Mouse (Mus musculus) G1E (cell line): Measurements from ENCODE around the gene Tex37. TPM values are rescaled to one million over a fixed set of nuclear protein-coding genes. Genes with fewer than 3 reads are reported as not detected.

Source experiments
- ATAC-seq: 2 replicates; pipeline ENCODE4 v1.8.0; 2016; ENCODE audit warnings: mild to moderate bottlenecking; ENCODE audit not compliant: insufficient number of reproducible peaks, poor library complexity, low FRiP score, severe bottlenecking; ENCODE audit errors: extremely low read depth
- DNase-seq: peaks from one replicate; pipeline ENCODE4 v3.0.0; 2012; ENCODE audit warnings: low spot score
- H3K27me3 ChIP-seq: 2 replicates; pipeline ENCODE4 v1.6.1; 2012; ENCODE audit warnings: mild to moderate bottlenecking, low read length, inconsistent platforms; ENCODE audit not compliant: insufficient read depth
- H3K36me3 ChIP-seq: replicated peaks from 2 replicates; pipeline ENCODE3; 2012; ENCODE audit warnings: mild to moderate bottlenecking, inconsistent platforms
- H3K4me1 ChIP-seq: 2 replicates; pipeline ENCODE4 v1.6.1; 2012; ENCODE audit warnings: low read depth, low read length, inconsistent platforms, mixed read lengths; ENCODE audit not compliant: insufficient read depth
- H3K4me3 ChIP-seq: 2 replicates; pipeline ENCODE4 v1.5.1; 2012; ENCODE audit warnings: low read depth, mild to moderate bottlenecking, inconsistent platforms, low read length, moderate library complexity, mixed read lengths
- H3K9me3 ChIP-seq: replicated peaks from 2 replicates; pipeline ENCODE4 v1.6.1; 2012; ENCODE audit warnings: inconsistent platforms
- CTCF ChIP-seq: IDR thresholded peaks from 2 replicates; pipeline ENCODE4 v1.5.1; 2012; ENCODE audit warnings: low read depth, low read length, inconsistent platforms, mixed read lengths
- GATA1 ChIP-seq: IDR thresholded peaks from 2 replicates; pipeline ENCODE4 v1.6.1; 2012; ENCODE audit warnings: borderline replicate concordance, low read length, inconsistent platforms, mixed read lengths
- GATA2 ChIP-seq: IDR thresholded peaks from 2 replicates; pipeline ENCODE4 v1.6.1; 2012; ENCODE audit warnings: low read depth, low read length, inconsistent platforms, borderline replicate concordance
- POLR2AphosphoS5 ChIP-seq: IDR thresholded peaks from 2 replicates; pipeline ENCODE4 v1.6.1; 2012; ENCODE audit warnings: low read depth, low read length, inconsistent platforms; ENCODE audit not compliant: insufficient replicate concordance
- TAL1 ChIP-seq: conservative IDR thresholded peaks from 2 replicates; pipeline ENCODE4 v1.6.1; 2012; ENCODE audit warnings: low read depth, low read length, inconsistent platforms, mixed read lengths
- polyA plus RNA-seq: library from polyadenylated mRNA; stranded (reverse); fragments of >175 nt; gene quantifications from 2 replicates; pipeline ENCODE4 v1.2.3, GENCODE M21; 2012
- total RNA-seq, 2 experiments: library from RNA; stranded (forward) in 1 of 2; stranded (reverse) in 1 of 2; fragments of 200-1000 nt in 1 of 2; fragments of >200 nt in 1 of 2; fragmentation: Nextera tagmentation in 1 of 2; gene quantifications; 2 replicates each; pipeline ENCODE4 v1.2.3; 2014 to 2017

The Tex37 gene
- not detected in 2 replicates for total RNA-seq (2014; fragmentation: Nextera tagmentation)
- total RNA-seq (2017): 0.22 TPM in 1 of 2 replicates, not detected in the other
- polyA plus RNA-seq: not detected in 2 replicates

GRCm38 (mm10) chr6:70918827-70919226 lies at the start of gene Tex37:
Tex37 (minus strand) TSS chr6:70918927.
- no peak for DNase-seq
- TF ChIP-seq GATA1: no peak
- no peak for TF ChIP-seq CTCF
- TF ChIP-seq TAL1: no peak
- no peak for TF ChIP-seq GATA2
- no peak for TF ChIP-seq POLR2AphosphoS5

GRCm38 (mm10) chr6:70968291-70968690 lies 49.6 kb upstream of the Tex37 start:
- ATAC-seq: no peak
- Histone ChIP-seq H3K4me3 (no peak overlapping the region), H3K36me3 (no peaks in the 10 kb centered on the region), H3K27me3 (peaks cover 18% of the 10 kb centered on the region; the same call in 1 of the 2 replicates), H3K9me3 (no peaks in the 10 kb centered on the region), H3K4me1 (0 out of 2 replicates have a peak, but pooled peaks cover 3% of the 10 kb centered on the region)
- DNase-seq: no peak
- TF ChIP-seq GATA2 (no peak), GATA1 (no peak), CTCF (no peak), TAL1 (no peak), POLR2AphosphoS5 (no peak)

More at GRCm38 (mm10) chr6:70918827-70919226, at the start of gene Tex37:
- H3K36me3 ChIP-seq: no peaks in the 10 kb centered on the region
- peaks cover 5% of the 10 kb centered on the region; the same call in 1 of the 2 replicates for H3K4me1 ChIP-seq
- ATAC-seq: no peak
- peaks cover 17% of the 10 kb centered on the region for H3K27me3 ChIP-seq
- H3K9me3 ChIP-seq: no peaks in the 10 kb centered on the region
- H3K4me3 ChIP-seq: no peak within 1 kb of the TSS

- TF ChIP-seq GATA2: no peak
- Histone ChIP-seq H3K4me1 (0 out of 2 replicates have a peak, but pooled peaks cover 3% of the 10 kb centered on the region), H3K4me3 (no peak overlapping the region), H3K27me3 (peaks cover 19% of the 10 kb centered on the region; the same call in 1 of the 2 replicates), H3K9me3 (no peaks in the 10 kb centered on the region), H3K36me3 (no peaks in the 10 kb centered on the region)
- DNase-seq (no peak), ATAC-seq (no peak)
Observed at GRCm38 (mm10) chr6:70967422-70967821, 48.7 kb upstream of the Tex37 start.

GRCm38 (mm10) chr6:70965694-70966093 lies 47.0 kb upstream of the Tex37 start:
- Histone ChIP-seq H3K36me3 (no peaks in the 10 kb centered on the region), H3K4me1 (0 out of 2 replicates have a peak, but pooled peaks cover 3% of the 10 kb centered on the region), H3K27me3 (peaks cover 19% of the 10 kb centered on the region; the same call in 1 of the 2 replicates), H3K4me3 (no peak overlapping the region), H3K9me3 (no peaks in the 10 kb centered on the region)
- DNase-seq (no peak), ATAC-seq (no peak)
- TF ChIP-seq TAL1: no peak

GRCm38 (mm10) chr6:70964116-70964830 lies 45.5 kb upstream of the Tex37 start:
- TF ChIP-seq TAL1 (no peak), GATA2 (no peak), POLR2AphosphoS5 (no peak), CTCF (no peak), GATA1 (no peak)
- no peaks in the 10 kb centered on the region for H3K9me3 ChIP-seq
- peaks cover 19% of the 10 kb centered on the region; the same call in 1 of the 2 replicates for H3K27me3 ChIP-seq
- no peak overlapping the region for H3K4me3 ChIP-seq
- H3K36me3 ChIP-seq: no peaks in the 10 kb centered on the region
- ATAC-seq (no peak), DNase-seq (no peak)
- H3K4me1 ChIP-seq: 0 out of 2 replicates have a peak, but pooled peaks cover 3% of the 10 kb centered on the region

- ATAC-seq (no peak), DNase-seq (no peak)
- no peaks in the 10 kb centered on the region for H3K9me3 ChIP-seq
- no peaks in the 10 kb centered on the region for H3K4me1 ChIP-seq
- no peak overlapping the region for H3K4me3 ChIP-seq
- no peak for TF ChIP-seq GATA2
- TF ChIP-seq TAL1: no peak
- TF ChIP-seq CTCF: no peak
- no peak for TF ChIP-seq POLR2AphosphoS5
- TF ChIP-seq GATA1: no peak
- peaks cover 23% of the 10 kb centered on the region for H3K27me3 ChIP-seq
- no peaks in the 10 kb centered on the region for H3K36me3 ChIP-seq
Observed at GRCm38 (mm10) chr6:70957341-70957940, 38.7 kb upstream of the Tex37 start.
